Mouse (Mus musculus): ENCODE data around the gene 1600014C23Rik. TPM values are rescaled to one million over a fixed set of nuclear protein-coding genes. Genes with fewer than 3 reads are reported as not detected.

Gene 1600014C23Rik
- polyA plus RNA-seq (2015; fragmentation: Nextera tagmentation; extraction: Ambion mirVana) = not detected in 2 replicates

GRCm38 (mm10) chr17:45733735-45734301, at the start of gene 1600014C23Rik:
TSS of gene 1600014C23Rik (minus strand) at chr17:45733844.

GRCm38 (mm10) chr17:45686716-45687115, 46.9 kb downstream of the 1600014C23Rik start, which contains the start of gene Tmem63b:
TSS of gene Tmem63b (minus strand) at chr17:45686905.

GRCm38 (mm10) chr17:45686093-45686619, 47.5 kb downstream of the 1600014C23Rik start, which contains the start of gene Mrpl14:
TSS of gene Mrpl14 (plus strand) at chr17:45686322.

Other genes starting within 250 kb of the 1600014C23Rik start
- 5.1 and 8.6 TPM in 2 replicates for gene Aars2, start 227.0 kb downstream of the 1600014C23Rik start, polyA plus RNA-seq (2015; fragmentation: Nextera tagmentation; extraction: Ambion mirVana)
- 0.06 and 0.47 TPM in 2 replicates for gene Tcte1, start 210.4 kb downstream of the 1600014C23Rik start, polyA plus RNA-seq (2015; fragmentation: Nextera tagmentation; extraction: Ambion mirVana)
- 1.2 and 5.1 TPM in 2 replicates for gene Tmem151b, start 184.2 kb downstream of the 1600014C23Rik start, polyA plus RNA-seq (2015; fragmentation: Nextera tagmentation; extraction: Ambion mirVana)
- 3.6 and 4.3 TPM in 2 replicates for gene Nfkbie, start 178.1 kb downstream of the 1600014C23Rik start, polyA plus RNA-seq (2015; fragmentation: Nextera tagmentation; extraction: Ambion mirVana)
- gene Slc35b2, start 170.0 kb downstream of the 1600014C23Rik start, polyA plus RNA-seq (2015; fragmentation: Nextera tagmentation; extraction: Ambion mirVana) = 143 and 167 TPM in 2 replicates
- gene Hsp90ab1, start 160.6 kb downstream of the 1600014C23Rik start, polyA plus RNA-seq (2015; fragmentation: Nextera tagmentation; extraction: Ambion mirVana) = 726 and 876 TPM in 2 replicates
- 94.3 and 154 TPM in 2 replicates for gene Slc29a1, start 134.2 kb downstream of the 1600014C23Rik start, polyA plus RNA-seq (2015; fragmentation: Nextera tagmentation; extraction: Ambion mirVana)
- gene Mymx, start 131.7 kb downstream of the 1600014C23Rik start, polyA plus RNA-seq (2015; fragmentation: Nextera tagmentation; extraction: Ambion mirVana) = 0.17 and 0.74 TPM in 2 replicates
- gene Capn11, start 74.5 kb downstream of the 1600014C23Rik start, polyA plus RNA-seq (2015; fragmentation: Nextera tagmentation; extraction: Ambion mirVana) = 0.10 and 0.76 TPM in 2 replicates
- 265 and 310 TPM in 2 replicates for gene Mrpl14, start 47.5 kb downstream of the 1600014C23Rik start, polyA plus RNA-seq (2015; fragmentation: Nextera tagmentation; extraction: Ambion mirVana)
- 26.0 and 27.7 TPM in 2 replicates for gene Tmem63b, start 46.9 kb downstream of the 1600014C23Rik start, polyA plus RNA-seq (2015; fragmentation: Nextera tagmentation; extraction: Ambion mirVana)